Mouse (Mus musculus) CH12.LX (cell line): Measurements from ENCODE around the gene Nfu1. TPM values are rescaled to one million over a fixed set of nuclear protein-coding genes. Genes with fewer than 3 reads are reported as not detected.
A peak's percentile ranks its signal among the peaks of the same experiment; 100 is the strongest.
"Not testable (repeated sequence)": the region's sequence is repeated elsewhere in the genome, so short reads cannot be mapped to it uniquely, and the experiment has no call there.

Experiments used
- DNase-seq: peaks from one replicate; pipeline ENCODE4 v3.0.0-alpha.2; 2013; ENCODE audit errors: extremely low read depth
- H3K27ac ChIP-seq: 2 replicates; pipeline ENCODE4 v1.5.1; 2012; ENCODE audit warnings: low read depth, mild to moderate bottlenecking, control low read depth, moderate library complexity; ENCODE audit not compliant: insufficient read depth
- H3K27me3 ChIP-seq: replicated peaks from 2 replicates; pipeline ENCODE3; 2012; ENCODE audit warnings: inconsistent platforms
- H3K36me3 ChIP-seq, 2 experiments: replicated peaks in 1 of 2; 2 replicates each; pipeline versions ENCODE3 to v1.6.1; 2012; ENCODE audit warnings: inconsistent platforms in 1 of 2, low read length in 1 of 2, mild to moderate bottlenecking in 1 of 2, mixed read lengths in 1 of 2, moderate library complexity in 1 of 2; ENCODE audit not compliant: control insufficient read depth in 1 of 2, insufficient read depth in 1 of 2
- H3K4me1 ChIP-seq, 2 experiments: 2 replicates each; pipeline ENCODE4 v1.6.1; 2012; ENCODE audit warnings: inconsistent platforms in 1 of 2, moderate library complexity in 1 of 2; ENCODE audit not compliant: insufficient read depth in 2 of 2, control insufficient read depth in 1 of 2
- H3K4me2 ChIP-seq: 2 replicates; pipeline ENCODE4 v1.6.1; 2012; ENCODE audit warnings: low read depth, mild to moderate bottlenecking, control low read depth; ENCODE audit not compliant: poor library complexity, insufficient read depth, severe bottlenecking
- H3K4me3 ChIP-seq, 3 experiments: fragments of 150-350 bp in 1 of 3; sonication (generic) in 1 of 3; replicated peaks in 1 of 3; 2 replicates each; pipeline versions ENCODE3 to v1.5.1; 2011 to 2012; ENCODE audit warnings: low read depth in 2 of 3, low read length in 2 of 3, mild to moderate bottlenecking in 2 of 3, moderate library complexity in 2 of 3, control low read depth in 1 of 3, improper control_type of control experiment in 1 of 3, inconsistent platforms in 1 of 3, mixed read lengths in 1 of 3; ENCODE audit not compliant: poor library complexity in 1 of 3
- H3K79me2 ChIP-seq: replicated peaks from 2 replicates; pipeline ENCODE4 v1.6.1; 2012; ENCODE audit warnings: mild to moderate bottlenecking, moderate library complexity; ENCODE audit not compliant: control insufficient read depth, poor library complexity, insufficient read depth, severe bottlenecking; ENCODE audit errors: extremely low read depth
- H3K9ac ChIP-seq: 2 replicates; pipeline ENCODE4 v1.6.1; 2012; ENCODE audit warnings: low read depth, mild to moderate bottlenecking, control low read depth, moderate library complexity; ENCODE audit not compliant: insufficient read depth
- H3K9me3 ChIP-seq: replicated peaks from 2 replicates; pipeline ENCODE3; 2012; ENCODE audit warnings: low read length, inconsistent platforms, mixed read lengths
- BHLHE40 ChIP-seq: IDR thresholded peaks from 2 replicates; pipeline ENCODE4 v1.6.1; 2011; ENCODE audit warnings: mild to moderate bottlenecking, low read depth, low read length, improper control_type of control experiment
- CHD1 ChIP-seq: IDR thresholded peaks from 2 replicates; pipeline ENCODE4 v1.6.1; 2012; ENCODE audit warnings: low read depth, low read length, improper control_type of control experiment, inconsistent platforms
- CHD2 ChIP-seq: IDR thresholded peaks from 2 replicates; pipeline ENCODE4 v1.6.1; 2011; ENCODE audit warnings: low read length, improper control_type of control experiment
- IRF4 ChIP-seq: IDR thresholded peaks from 2 replicates; pipeline ENCODE4 v1.6.1; 2014; ENCODE audit warnings: low read depth, mild to moderate bottlenecking, inconsistent platforms, low read length, improper control_type of control experiment
- JUND ChIP-seq: conservative IDR thresholded peaks from 2 replicates; pipeline ENCODE4 v1.6.1; 2011; ENCODE audit warnings: low read depth, low read length, improper control_type of control experiment
- MAX ChIP-seq: IDR thresholded peaks from 2 replicates; pipeline ENCODE4 v1.6.1; 2011; ENCODE audit warnings: low read length, improper control_type of control experiment
- MAZ ChIP-seq: IDR thresholded peaks from 2 replicates; pipeline ENCODE4 v1.6.1; 2012; ENCODE audit warnings: low read depth, mild to moderate bottlenecking, inconsistent platforms, low read length, improper control_type of control experiment, moderate library complexity
- MXI1 ChIP-seq: IDR thresholded peaks from 2 replicates; pipeline ENCODE4 v1.6.1; 2011; ENCODE audit warnings: mild to moderate bottlenecking, low read depth, low read length, improper control_type of control experiment
- PAX5 ChIP-seq: IDR thresholded peaks from 2 replicates; pipeline ENCODE4 v1.6.1; 2012; ENCODE audit warnings: low read length, inconsistent platforms, mixed read lengths
- POLR2A ChIP-seq: IDR thresholded peaks from 2 replicates; pipeline ENCODE4 v1.6.1; 2011; ENCODE audit warnings: low read depth, mild to moderate bottlenecking, improper control_type of control experiment, low read length
- POLR2AphosphoS2 ChIP-seq: IDR thresholded peaks from 2 replicates; pipeline ENCODE4 v1.6.1; 2011; ENCODE audit warnings: low read depth, low read length, improper control_type of control experiment
- RAD21 ChIP-seq: IDR thresholded peaks from 2 replicates; pipeline ENCODE4 v1.6.1; 2011; ENCODE audit warnings: low read depth, mild to moderate bottlenecking, low read length, improper control_type of control experiment, moderate library complexity
- RCOR1 ChIP-seq: conservative IDR thresholded peaks from 2 replicates; pipeline ENCODE4 v1.6.1; 2012; ENCODE audit warnings: low read depth, mild to moderate bottlenecking, inconsistent platforms, low read length, improper control_type of control experiment
- SIN3A ChIP-seq: IDR thresholded peaks from 2 replicates; pipeline ENCODE4 v1.6.1; 2012; ENCODE audit warnings: low read length, improper control_type of control experiment, inconsistent platforms
- SMC3 ChIP-seq: IDR thresholded peaks from 2 replicates; pipeline ENCODE4 v1.6.1; 2011; ENCODE audit warnings: low read depth, low read length, improper control_type of control experiment
- UBTF ChIP-seq: IDR thresholded peaks from 2 replicates; pipeline ENCODE4 v1.6.1; 2012; ENCODE audit warnings: low read depth, mild to moderate bottlenecking, inconsistent platforms, low read length, improper control_type of control experiment, moderate library complexity
- USF1 ChIP-seq: IDR thresholded peaks from 2 replicates; pipeline ENCODE4 v1.6.1; 2014; ENCODE audit warnings: low read depth, mild to moderate bottlenecking, inconsistent platforms, low read length, improper control_type of control experiment
- USF2 ChIP-seq: conservative IDR thresholded peaks from 2 replicates; pipeline ENCODE4 v1.6.1; 2011; ENCODE audit warnings: low read depth, low read length, improper control_type of control experiment
- ZKSCAN1 ChIP-seq: IDR thresholded peaks from 2 replicates; pipeline ENCODE4 v1.6.1; 2012; ENCODE audit warnings: low read depth, inconsistent platforms, low read length, improper control_type of control experiment, borderline replicate concordance
- dilution Hi-C: fragments of 300-500 bp; cut with MboI; formaldehyde crosslinking; loops from 2 replicates; pipeline ENCODE4 v1.14.3; 2020; ENCODE audit warnings: low sequenced_read_pairs; ENCODE audit not compliant: extremely low pct_unique_long_range_greater_than_20kb, extremely low pct_ligation_motif_present
- in situ Hi-C: fragments of 300-500 bp; cut with MboI; formaldehyde crosslinking; loops from 3 replicates; pipeline ENCODE4 v1.14.3; 2019; ENCODE audit warnings: low sequenced_read_pairs, low pct_ligation_motif_present, low pct_unique_long_range_greater_than_20kb, mixed read lengths
- polyA plus RNA-seq: library from polyadenylated mRNA; unstranded; fragments of >175 nt; gene quantifications from 2 replicates; pipeline ENCODE4 v1.2.1, GENCODE M21; 2012; ENCODE audit warnings: low read depth; ENCODE audit not compliant: insufficient read length
- total RNA-seq, 2 experiments: library from RNA; depleted of rRNA; stranded (reverse); fragments of 300-350 nt in 1 of 2; fragments of >200 nt in 1 of 2; gene quantifications; 2 replicates each; pipeline ENCODE4 v1.2.3; 2012 to 2014

Nfu1 gene
- total and polyA plus RNA-seq, 3 experiments = 109 to 195 (median 133) TPM

DNA sequence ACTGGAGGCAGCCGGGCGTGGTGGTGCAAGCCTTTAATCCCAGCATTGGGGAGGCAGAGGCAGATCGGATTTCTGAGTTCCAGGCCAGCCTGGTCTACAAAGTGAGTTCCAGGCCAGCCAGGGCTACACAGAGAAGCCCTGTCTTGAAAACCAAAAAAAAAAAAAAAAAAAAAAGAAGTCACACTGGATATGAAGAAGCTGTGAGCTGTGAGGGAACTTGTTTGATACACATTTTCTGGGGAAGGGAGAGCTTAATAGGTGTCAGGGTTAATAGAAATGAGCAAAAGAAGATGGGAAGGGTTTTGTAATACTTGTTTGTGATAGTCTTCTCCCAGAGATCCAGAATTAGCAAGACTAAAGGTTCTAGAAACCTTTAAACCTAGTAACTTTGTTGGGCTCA lies 36.5 kb downstream of the Nfu1 start:
- no peaks in the 10 kb centered on the region for H3K27me3 ChIP-seq
- in situ Hi-C loops = no loop called here

GRCm38 (mm10) chr6:87048712-87049111 lies 39.7 kb downstream of the Nfu1 start:
- DNase-seq, H3K9ac ChIP-seq, H3K4me2 ChIP-seq, in situ Hi-C loops, H3K27ac ChIP-seq, dilution Hi-C loops, H3K9me3 ChIP-seq, H3K27me3 ChIP-seq, H3K4me3 ChIP-seq: not testable (repeated sequence)
- H3K79me2 ChIP-seq = peaks cover 17% of the 10 kb centered on the region
- peaks cover 21 to 53% of the 10 kb centered on the region in 2 experiments for H3K4me1 ChIP-seq
- peaks cover 19 to 51% of the 10 kb centered on the region in 2 experiments for H3K36me3 ChIP-seq

More for the DNA sequence above, 36.5 kb downstream of the Nfu1 start:
- Histone ChIP-seq H3K9ac (no peak overlapping the region), H3K27ac (no peak overlapping the region), H3K4me3 (no peak overlapping the region), H3K36me3 (peaks cover 3 to 27% of the 10 kb centered on the region in 2 experiments), H3K79me2 (peaks cover 25% of the 10 kb centered on the region), H3K4me1 (peaks cover 11 to 41% of the 10 kb centered on the region in 2 experiments), H3K4me2 (no peak overlapping the region), H3K9me3 (no peaks in the 10 kb centered on the region)
- TF ChIP-seq RAD21 = no peak
- no peak for TF ChIP-seq USF2
- no peak for TF ChIP-seq POLR2A
- no peak for TF ChIP-seq MAZ
- no peak for TF ChIP-seq POLR2AphosphoS2
- TF ChIP-seq PAX5 = no peak
- TF ChIP-seq SIN3A = no peak
- TF ChIP-seq JUND = no peak
- no peak for TF ChIP-seq CHD1
- no peak for TF ChIP-seq CHD2
- no peak for TF ChIP-seq SMC3
- TF ChIP-seq MAX = no peak
- no peak for TF ChIP-seq USF1
- no peak for DNase-seq
- dilution Hi-C loops = no loop called here

- in situ Hi-C loops (no loop called here), dilution Hi-C loops (no loop called here)
- Histone ChIP-seq H3K79me2 (peaks cover 4% of the 10 kb centered on the region; the same call in 1 of the 2 replicates), H3K4me2 (peak overlapping the region; percentile 61), H3K4me3 (no peak overlapping the region), H3K36me3 (peaks cover 33 to 75% of the 10 kb centered on the region in 2 experiments), H3K27ac (peak overlapping the region; percentile 18), H3K4me1 (peaks cover 26 to 49% of the 10 kb centered on the region in 2 experiments), H3K27me3 (no peaks in the 10 kb centered on the region), H3K9me3 (no peaks in the 10 kb centered on the region), H3K9ac (no peak overlapping the region)
- no peak for DNase-seq
- TF ChIP-seq BHLHE40 = peak; percentile 64
- TF ChIP-seq RCOR1 = 0 out of 2 replicates have a peak, but pooled peaks have one; percentile 7
- TF ChIP-seq IRF4 = peak; percentile 63; the same call in 1 of the 2 replicates
- no peak for TF ChIP-seq ZKSCAN1
- no peak for TF ChIP-seq POLR2AphosphoS2
- TF ChIP-seq UBTF = no peak
- no peak for TF ChIP-seq MXI1
Observed at GRCm38 (mm10) chr6:87051886-87052425, 42.9 kb downstream of the Nfu1 start.
